Mouse (Mus musculus) gastrocnemius, postnatal 25 days (tissue): Measurements from ENCODE around the gene Dhfr. TPM values are rescaled to one million over a fixed set of nuclear protein-coding genes. Genes with fewer than 3 reads are reported as not detected.

Experiments used
- DNase-seq: peaks from one replicate; pipeline ENCODE4 v3.0.0; 2022
- total RNA-seq, 2 experiments: library from RNA; stranded (reverse); gene quantifications; 1 replicate in 1 of 2; 2 replicates in 1 of 2; pipeline ENCODE4 v1.2.3; 2021

Dhfr gene
- total RNA-seq, 2 experiments from 2014 or later, result 0.69 to 0.78 TPM

GRCm38 (mm10) chr13:92393047-92393661 is 38.6 kb downstream of the Dhfr start:
- DNase-seq, result no peak

GRCm38 (mm10) chr13:92398491-92399384 is 44.2 kb downstream of the Dhfr start:
- DNase-seq, result no peak

- no peak for DNase-seq
Observed at GRCm38 (mm10) chr13:92402063-92402462, 47.5 kb downstream of the Dhfr start.

GRCm38 (mm10) chr13:92403496-92403895 is 49.0 kb downstream of the Dhfr start:
- no peak for DNase-seq

GRCm38 (mm10) chr13:92410486-92410885 is 56.0 kb downstream of the Dhfr start:
- no peak for DNase-seq

GRCm38 (mm10) chr13:92419630-92420029 is 65.1 kb downstream of the Dhfr start:
- DNase-seq, result no peak

GRCm38 (mm10) chr13:92423711-92424110 is 69.2 kb downstream of the Dhfr start:
- DNase-seq, result no peak

GRCm38 (mm10) chr13:92425758-92426264 is 71.3 kb downstream of the Dhfr start, which contains the start of gene Ankrd34b:
Ankrd34b (plus strand) TSS chr13:92425896.
- DNase-seq, result peak; percentile 15

GRCm38 (mm10) chr13:92426294-92427051 is 71.9 kb downstream of the Dhfr start:
- no peak for DNase-seq

- no peak for DNase-seq
Observed at GRCm38 (mm10) chr13:92427351-92427855, 72.9 kb downstream of the Dhfr start.

Other genes with a start within 250 kb of the Dhfr start
- 1 to 10 TPM; 3.3 to 4.8 TPM for gene Rasgrf2, start 223.1 kb upstream of the Dhfr start, total RNA-seq
- gene Gm20379, start 48.7 kb upstream of the Dhfr start, total RNA-seq, result not detected
- 10 to 100 TPM; 11.2 to 11.5 TPM for gene Msh3, start 277 bp downstream of the Dhfr start, total RNA-seq
- not detected for gene Ankrd34b, start 71.2 kb downstream of the Dhfr start, total RNA-seq
- 1 to 10 TPM; 2.0 to 2.4 TPM for gene Fam151b, start 129.3 kb downstream of the Dhfr start, total RNA-seq
- 1 to 10 TPM; 8.6 to 8.7 TPM for gene Zfyve16, start 176.1 kb downstream of the Dhfr start, total RNA-seq
- gene Spz1, start 221.4 kb downstream of the Dhfr start, total RNA-seq, result not detected